Mouse (Mus musculus) sigmoid colon, adult 10 weeks (tissue): Measurements from ENCODE around the gene Palm3. TPM values are rescaled to one million over a fixed set of nuclear protein-coding genes. Genes with fewer than 3 reads are reported as not detected.

Source experiments
- polyA plus RNA-seq: library from polyadenylated mRNA; stranded (reverse); fragments of 350-450 nt; fragmentation: Illumina TruSeq; extraction: RNeasy Lipid Tissue Mini Kit (QIAGEN cat#74804); gene quantifications from one replicate; pipeline ENCODE4 v1.2.3, GENCODE M21; 2014; ENCODE audit warnings: low read depth, low replicate concordance

Gene Palm3
- polyA plus RNA-seq = 0.16 TPM

GRCm38 (mm10) chr8:84021096-84021495 is at the start of gene Palm3:
Palm3 (plus strand) TSS chr8:84021471.

DNA sequence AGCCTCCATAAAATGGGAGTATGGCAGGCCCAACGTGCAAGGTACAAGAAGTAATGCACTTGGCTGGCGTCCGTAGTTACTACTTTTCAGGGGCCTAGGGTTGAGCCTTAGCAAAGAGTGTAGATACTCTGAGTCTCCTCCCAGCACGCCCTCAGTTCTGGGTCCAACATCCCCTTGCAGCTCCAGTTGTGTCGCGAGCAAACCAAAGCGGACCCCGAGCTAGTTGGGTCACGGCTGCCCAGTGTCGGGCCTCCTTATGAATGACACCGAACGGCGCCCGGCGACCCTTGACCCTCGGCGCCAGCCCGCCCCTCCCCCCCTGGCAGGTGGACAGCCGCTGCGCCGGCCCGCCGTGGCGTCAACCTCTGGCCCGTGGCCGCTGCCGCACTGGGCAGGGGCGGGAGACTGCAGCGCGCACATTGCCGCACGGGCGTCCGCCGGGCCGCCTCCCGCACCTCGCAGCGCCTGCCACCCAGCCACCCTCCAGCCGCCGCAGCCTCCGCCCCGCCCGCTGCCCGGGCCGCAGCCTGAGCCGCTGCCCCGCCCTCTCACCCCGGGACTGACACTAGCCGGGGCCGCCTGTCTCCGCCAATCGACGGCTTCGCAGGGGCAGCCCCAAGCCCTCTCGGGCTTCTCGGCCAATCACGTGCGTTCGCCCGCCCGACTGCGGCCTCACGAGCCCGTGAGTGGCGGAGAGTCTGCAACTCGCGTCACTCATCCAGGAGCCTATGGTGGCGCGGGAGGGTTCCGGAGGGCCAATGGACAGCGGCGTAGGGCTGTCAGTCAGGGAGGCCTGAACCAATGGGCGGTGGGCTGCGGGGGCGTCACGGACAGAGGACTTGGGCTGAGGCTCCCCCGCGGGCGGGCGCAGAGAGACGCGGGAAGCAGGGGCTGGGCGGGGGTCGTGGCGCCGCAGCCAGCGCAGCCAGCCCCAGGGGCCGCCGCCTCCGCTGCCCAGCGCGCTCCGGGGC is 48.8 kb upstream of the Palm3 start, which contains the start of gene Prkaca:
Gene Prkaca (plus strand): TSS at position 844 of the 971 bp plus-strand sequence.

GRCm38 (mm10) chr8:83997511-83998141 is 23.6 kb upstream of the Palm3 start, which contains the start of gene Samd1:
Samd1 (plus strand) TSS chr8:83997672.

GRCm38 (mm10) chr8:84001281-84002000 is 19.8 kb upstream of the Palm3 start, which contains the start of gene 1700067K01Rik:
1700067K01Rik (plus strand) TSS chr8:84001502.

GRCm38 (mm10) chr8:84011705-84012498 is 9.4 kb upstream of the Palm3 start, which contains the start of gene 2210011C24Rik:
2210011C24Rik (minus strand) TSS chr8:84012171.

DNA sequence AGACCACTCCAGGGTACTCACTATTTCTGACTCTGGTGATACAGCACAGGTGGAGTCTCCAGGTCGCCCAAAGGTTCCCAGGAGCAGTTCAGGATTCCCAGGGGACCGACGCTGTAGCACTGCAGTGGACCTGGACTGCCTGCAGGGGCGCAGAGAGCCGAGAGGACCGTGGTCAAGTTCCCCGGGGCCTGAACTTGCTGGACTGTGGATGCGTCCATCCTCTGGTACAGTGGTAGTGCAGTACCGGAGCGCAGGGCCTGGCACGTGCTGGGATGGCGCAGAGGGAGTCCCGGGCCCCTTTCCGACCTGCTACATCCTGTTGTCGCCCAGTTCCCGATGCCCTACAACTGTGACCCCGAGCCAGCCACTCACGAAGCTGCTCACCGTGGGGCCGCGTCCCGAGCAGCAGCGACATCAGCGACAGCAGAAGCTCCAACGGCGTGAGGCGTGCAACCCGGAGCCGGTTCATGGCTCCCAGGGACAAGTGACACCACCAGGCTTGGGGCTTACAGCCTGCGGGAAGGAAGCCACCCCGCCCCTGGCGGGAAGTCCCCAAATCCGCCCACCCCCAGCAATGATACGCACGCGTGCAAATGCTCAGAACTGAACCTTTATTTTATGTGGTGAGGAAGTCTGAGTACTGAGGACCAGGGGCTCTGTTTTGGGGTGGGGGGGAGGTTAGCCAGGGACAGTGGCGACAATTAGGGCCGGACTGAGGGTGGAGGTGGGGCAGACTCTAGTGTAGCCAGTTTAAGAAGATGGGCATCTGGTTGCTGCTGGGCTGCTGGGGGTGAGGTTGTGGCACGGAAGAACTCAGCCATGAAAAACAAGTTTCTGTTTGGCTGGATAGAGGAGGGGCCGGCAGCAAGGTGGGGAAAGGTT is 21.0 kb downstream of the Palm3 start, which contains the start of gene Il27ra:
Gene Il27ra (minus strand): TSS at position 524 of the 882 bp plus-strand sequence.

DNA sequence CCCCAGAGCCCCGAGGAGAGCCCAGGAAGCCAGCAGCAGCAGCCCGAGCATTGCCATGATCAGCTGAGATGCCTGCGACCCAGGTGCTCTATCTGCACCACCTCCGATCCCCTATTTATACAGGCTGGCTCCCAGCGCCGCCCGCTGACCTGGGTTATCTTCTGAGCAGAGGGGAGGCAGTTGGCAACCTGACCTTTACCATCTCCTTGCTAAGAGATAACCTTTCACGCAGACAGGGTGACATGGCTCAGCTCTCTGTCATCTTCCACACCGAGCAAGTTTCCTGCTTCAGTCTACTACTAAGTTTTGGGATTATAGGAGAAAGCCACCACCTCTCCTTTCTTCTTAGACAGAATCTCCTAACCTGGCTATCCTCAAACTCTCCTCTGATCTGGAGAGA is 23.6 kb downstream of the Palm3 start, which contains the start of gene Rln3:
Gene Rln3 (minus strand): TSS at position 101 of the 400 bp plus-strand sequence.

GRCm38 (mm10) chr8:84065037-84065436 is 43.8 kb downstream of the Palm3 start, which contains the start of gene Gm10643:
Gm10643 (minus strand) TSS chr8:84065137.

GRCm38 (mm10) chr8:84066291-84066930 is 45.1 kb downstream of the Palm3 start, which contains the start of gene Rfx1:
Rfx1 (plus strand) TSS chr8:84066834.

Other genes starting within 250 kb of the Palm3 start
- gene Adgrl1, start 121.4 kb upstream of the Palm3 start, polyA plus RNA-seq = 1.6 TPM
- not detected for gene Gm10644, start 66.3 kb upstream of the Palm3 start, polyA plus RNA-seq
- 4.7 TPM for gene Asf1b, start 66.0 kb upstream of the Palm3 start, polyA plus RNA-seq
- 16.0 TPM for gene Prkaca, start 48.5 kb upstream of the Palm3 start, polyA plus RNA-seq
- gene Samd1, start 23.8 kb upstream of the Palm3 start, polyA plus RNA-seq = 4.5 TPM
- gene 1700067K01Rik, start 20.0 kb upstream of the Palm3 start, polyA plus RNA-seq = not detected
- 10.3 TPM for gene 2210011C24Rik, start 9.3 kb upstream of the Palm3 start, polyA plus RNA-seq
- 0.13 TPM for gene Il27ra, start 21.1 kb downstream of the Palm3 start, polyA plus RNA-seq
- gene Rln3, start 23.5 kb downstream of the Palm3 start, polyA plus RNA-seq = not detected
- 2.2 TPM for gene Gm10643, start 43.7 kb downstream of the Palm3 start, polyA plus RNA-seq
- 1.6 TPM for gene Rfx1, start 45.4 kb downstream of the Palm3 start, polyA plus RNA-seq
- gene Dcaf15, start 83.3 kb downstream of the Palm3 start, polyA plus RNA-seq = 4.3 TPM
- not detected for gene Podnl1, start 104.5 kb downstream of the Palm3 start, polyA plus RNA-seq
- 0.47 TPM for gene Cc2d1a, start 126.5 kb downstream of the Palm3 start, polyA plus RNA-seq
- gene 4930432K21Rik, start 126.6 kb downstream of the Palm3 start, polyA plus RNA-seq = not detected
- not detected for gene Nanos3, start 163.7 kb downstream of the Palm3 start, polyA plus RNA-seq
- gene Zswim4, start 215.6 kb downstream of the Palm3 start, polyA plus RNA-seq = 0.25 TPM
- 1.8 TPM for gene D8Ertd738e, start 228.2 kb downstream of the Palm3 start, polyA plus RNA-seq
- 6.0 TPM for gene Mri1, start 235.9 kb downstream of the Palm3 start, polyA plus RNA-seq
- gene Ccdc130, start 248.9 kb downstream of the Palm3 start, polyA plus RNA-seq = 1.6 TPM